Mouse (Mus musculus) right cerebral cortex, postnatal 14 days (tissue): Measurements from ENCODE around the gene Smcr8.
"Not testable (repeated sequence)": the region's sequence is repeated elsewhere in the genome, so short reads cannot be mapped to it uniquely, and the experiment has no call there.

Source experiments
- DNase-seq: peaks from one replicate; pipeline ENCODE4 v3.0.0; 2022

The Smcr8 gene

GRCm38 (mm10) chr11:60784179-60784922 lies 7.0 kb downstream of the Smcr8 start:
- no peak for DNase-seq

- no peak for DNase-seq
Observed at GRCm38 (mm10) chr11:60787595-60787994, 10.3 kb downstream of the Smcr8 start.

GRCm38 (mm10) chr11:60790472-60790871 lies 13.1 kb downstream of the Smcr8 start:
- no peak for DNase-seq

GRCm38 (mm10) chr11:60796342-60796741 lies 19.0 kb downstream of the Smcr8 start:
- no peak for DNase-seq

GRCm38 (mm10) chr11:60799977-60800376 lies 22.7 kb downstream of the Smcr8 start:
- DNase-seq: no peak

GRCm38 (mm10) chr11:60800892-60801291 lies 23.6 kb downstream of the Smcr8 start:
- no peak for DNase-seq

GRCm38 (mm10) chr11:60808286-60809070 lies 31.2 kb downstream of the Smcr8 start:
- peak; percentile 31 for DNase-seq

GRCm38 (mm10) chr11:60809546-60809945 lies 32.2 kb downstream of the Smcr8 start:
- no peak for DNase-seq

- no peak for DNase-seq
Observed at GRCm38 (mm10) chr11:60810046-60810965, 33.0 kb downstream of the Smcr8 start.

- DNase-seq: peak; percentile 90
Observed at GRCm38 (mm10) chr11:60811054-60811460, 33.7 kb downstream of the Smcr8 start.

GRCm38 (mm10) chr11:60811618-60812017 lies 34.3 kb downstream of the Smcr8 start, which contains the start of gene Shmt1:
Shmt1 (minus strand) TSS chr11:60811718.
- not testable (repeated sequence) for DNase-seq

- no peak for DNase-seq
Observed at GRCm38 (mm10) chr11:60816398-60816797, 39.1 kb downstream of the Smcr8 start.

- no peak for DNase-seq
Observed at GRCm38 (mm10) chr11:60823771-60824170, 46.4 kb downstream of the Smcr8 start.

GRCm38 (mm10) chr11:60825191-60825590 lies 47.9 kb downstream of the Smcr8 start:
- no peak for DNase-seq

- no peak for DNase-seq
Observed at GRCm38 (mm10) chr11:60826700-60827099, 49.4 kb downstream of the Smcr8 start.

- no peak for DNase-seq
Observed at GRCm38 (mm10) chr11:60827241-60827945, 50.1 kb downstream of the Smcr8 start.

GRCm38 (mm10) chr11:60828903-60829302 lies 51.6 kb downstream of the Smcr8 start:
- no peak for DNase-seq

- DNase-seq: peak; percentile 71
Observed at GRCm38 (mm10) chr11:60830433-60831052, 53.2 kb downstream of the Smcr8 start, which contains the start of gene Dhrs7b. Dhrs7b (plus strand) TSS chr11:60830631.

GRCm38 (mm10) chr11:60836897-60837296 lies 59.6 kb downstream of the Smcr8 start:
- no peak for DNase-seq
